Mouse (Mus musculus) embryonic facial prominence, embryonic 14.5 days (tissue): ENCODE data around the gene Snrpa. TPM values are rescaled to one million over a fixed set of nuclear protein-coding genes. Genes with fewer than 3 reads are reported as not detected.

Source experiments
- ATAC-seq: fragments of 200-750 bp; cut with Nextera tagmentation; 2 replicates; pipeline ENCODE4 v1.8.0; 2017; ENCODE audit warnings: low read depth, moderate number of reproducible peaks, moderate TSS enrichment
- DNase-seq: peaks from one replicate; pipeline ENCODE4 v3.0.0-alpha.2; 2015; ENCODE audit warnings: low spot score
- H3K27ac ChIP-seq: fragments of 300-500 bp; sonication (generic); replicated peaks from 2 replicates; pipeline ENCODE4 v1.5.1; 2014; ENCODE audit warnings: low read depth, mild to moderate bottlenecking, low read length, moderate library complexity
- H3K27me3 ChIP-seq: fragments of 300-500 bp; sonication (generic); replicated peaks from 2 replicates; pipeline ENCODE4 v1.6.1; 2014; ENCODE audit warnings: low read length; ENCODE audit not compliant: control insufficient read depth, insufficient read depth
- H3K36me3 ChIP-seq: fragments of 300-500 bp; sonication (generic); 2 replicates; pipeline ENCODE4 v1.6.1; 2014; ENCODE audit warnings: low read length, mixed read lengths; ENCODE audit not compliant: control insufficient read depth, insufficient read depth
- H3K4me1 ChIP-seq: fragments of 300-500 bp; sonication (generic); 2 replicates; pipeline ENCODE4 v1.6.1; 2014; ENCODE audit warnings: antibody characterized with exemption, low read length; ENCODE audit not compliant: control insufficient read depth, insufficient read depth
- H3K4me2 ChIP-seq: fragments of 300-500 bp; sonication (generic); 2 replicates; pipeline ENCODE4 v1.6.1; 2014; ENCODE audit warnings: low read depth, mild to moderate bottlenecking, low read length, moderate library complexity, mixed read lengths
- H3K4me3 ChIP-seq: fragments of 300-500 bp; sonication (generic); 2 replicates; pipeline ENCODE4 v1.5.1; 2014; ENCODE audit warnings: low read depth, mild to moderate bottlenecking, low read length
- H3K9ac ChIP-seq: fragments of 300-500 bp; sonication (generic); 2 replicates; pipeline ENCODE4 v1.6.1; 2014; ENCODE audit warnings: low read depth, mild to moderate bottlenecking, low read length, moderate library complexity, mixed read lengths
- H3K9me3 ChIP-seq: fragments of 300-500 bp; sonication (generic); 2 replicates; pipeline ENCODE4 v1.6.1; 2016; ENCODE audit warnings: low read length; ENCODE audit not compliant: control insufficient read depth
- WGBS: fragments of 180-500 bp; shearing (Covaris S2); extraction: QIAGEN DNeasy Blood & Tissue Kit; methylation state at CpG from one replicate; pipeline ENCODE4 v1.1.7; 2014; 5-methylcytosine and 5-hydroxymethylcytosine counted together
- polyA plus RNA-seq: library from polyadenylated mRNA; unstranded; fragments of >200 nt; fragmentation: Nextera tagmentation; extraction: Ambion mirVana; gene quantifications from 2 replicates; pipeline ENCODE4 v1.2.1, GENCODE M21; 2014

Snrpa gene
- polyA plus RNA-seq, 1 experiment from 2014 or later: 187 TPM

DNA sequence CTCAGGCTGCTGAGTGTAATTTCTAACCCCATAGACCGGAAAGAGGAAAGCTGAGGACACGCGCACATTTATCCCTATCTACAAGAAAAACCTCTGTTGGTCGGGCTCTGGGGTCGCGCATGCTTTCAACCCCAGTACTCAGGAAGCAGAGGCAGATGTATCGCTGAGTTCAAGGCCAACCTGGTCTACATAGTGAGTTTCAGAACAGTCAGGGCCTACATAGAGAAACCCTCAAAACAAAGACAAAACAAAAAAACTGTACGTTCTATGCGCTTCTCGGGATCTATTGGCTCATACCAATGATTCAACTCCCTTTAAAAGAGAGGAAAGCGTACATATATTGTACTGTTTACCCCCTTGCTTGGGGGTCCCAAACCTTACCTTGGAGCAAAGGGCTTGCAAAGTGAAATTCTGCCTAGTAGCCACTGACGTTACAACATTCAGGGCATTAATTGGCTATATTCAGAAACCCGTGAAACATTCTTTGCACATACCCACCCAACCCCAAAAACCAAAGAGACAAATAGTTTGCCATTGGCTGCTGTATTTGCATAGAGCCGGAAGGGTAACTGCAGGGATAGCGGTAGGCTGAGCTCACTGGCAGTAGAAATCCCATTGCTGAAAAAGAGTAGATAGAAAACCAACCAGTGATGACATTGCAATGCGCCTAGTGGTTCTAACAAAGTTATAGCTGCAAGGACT lies 16.7 kb downstream of the Snrpa start:
- no peaks in the 10 kb centered on the region for H3K27me3 ChIP-seq
- H3K4me2 ChIP-seq: peak overlapping the region; percentile 57
- peak overlapping the region; percentile 66 for H3K4me3 ChIP-seq
- peaks cover 16% of the 10 kb centered on the region for H3K36me3 ChIP-seq
- H3K9ac ChIP-seq: peak overlapping the region; percentile 50
- ATAC-seq (no peak), DNase-seq (no peak)
- H3K27ac ChIP-seq: peak overlapping the region; percentile 80
- no peaks in the 10 kb centered on the region for H3K4me1 ChIP-seq
- H3K9me3 ChIP-seq: no peaks in the 10 kb centered on the region
- WGBS: 49% methylated on average over 16 of the region's 16 CpGs

DNA sequence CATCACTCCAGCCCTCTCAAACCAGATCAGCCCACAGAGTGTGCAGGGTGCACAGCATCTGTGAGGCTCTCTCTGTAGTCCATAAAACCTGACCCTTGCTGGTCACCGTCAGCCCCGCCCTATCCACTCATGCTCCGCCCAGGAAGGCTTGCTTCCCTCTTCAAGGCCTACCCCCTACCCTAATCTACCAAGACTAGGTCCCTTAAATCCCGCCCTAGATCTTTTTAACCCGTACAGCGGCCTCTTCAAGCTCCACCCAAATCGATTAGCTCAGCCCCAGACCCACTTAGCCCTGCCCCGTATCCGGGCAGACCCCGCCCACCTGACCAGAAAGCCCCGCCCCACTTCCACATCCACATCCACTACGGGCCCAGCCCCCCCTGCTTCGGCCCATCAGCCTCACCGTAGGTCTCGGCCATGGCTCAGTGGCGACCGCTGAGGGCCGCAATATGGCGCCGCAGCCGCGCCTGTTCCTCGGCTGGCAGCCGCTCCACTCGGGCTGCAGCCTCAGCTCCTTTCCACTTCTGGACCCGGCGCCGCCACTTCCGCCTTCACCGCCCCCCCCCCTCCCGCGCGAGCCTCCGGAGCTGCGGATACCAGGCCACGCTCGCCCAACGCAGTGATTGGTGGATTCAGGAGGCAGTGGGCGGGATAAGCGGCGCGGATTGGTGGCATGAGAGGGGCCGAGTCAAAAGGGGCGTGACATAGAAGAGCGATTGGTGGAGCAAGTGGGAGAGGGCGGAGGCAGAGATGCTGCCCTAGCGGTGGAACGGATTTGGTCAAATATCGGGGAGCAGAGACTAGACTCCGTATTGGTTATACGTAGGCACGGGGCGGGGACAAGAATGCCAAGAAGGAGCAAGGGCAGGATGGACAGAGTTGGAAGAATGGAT lies 17.5 kb downstream of the Snrpa start, which contains the start of gene Rab4b:
TSS of gene Rab4b (minus strand) at position 573 of the 893 bp plus-strand sequence.
- Histone ChIP-seq H3K9me3 (no peaks in the 10 kb centered on the region), H3K9ac (peak within 1 kb of the TSS; percentile 65), H3K36me3 (peaks cover 18% of the 10 kb centered on the region; the same call in 1 of the 2 replicates), H3K27me3 (no peaks in the 10 kb centered on the region), H3K4me2 (peak within 1 kb of the TSS; percentile 58), H3K27ac (peak within 1 kb of the TSS; percentile 95), H3K4me3 (peak within 1 kb of the TSS; percentile 66), H3K4me1 (no peaks in the 10 kb centered on the region)
- ATAC-seq (peak; percentile 98), DNase-seq (peak; percentile 99)
- WGBS: 1% methylated on average over 47 of the region's 53 CpGs

DNA sequence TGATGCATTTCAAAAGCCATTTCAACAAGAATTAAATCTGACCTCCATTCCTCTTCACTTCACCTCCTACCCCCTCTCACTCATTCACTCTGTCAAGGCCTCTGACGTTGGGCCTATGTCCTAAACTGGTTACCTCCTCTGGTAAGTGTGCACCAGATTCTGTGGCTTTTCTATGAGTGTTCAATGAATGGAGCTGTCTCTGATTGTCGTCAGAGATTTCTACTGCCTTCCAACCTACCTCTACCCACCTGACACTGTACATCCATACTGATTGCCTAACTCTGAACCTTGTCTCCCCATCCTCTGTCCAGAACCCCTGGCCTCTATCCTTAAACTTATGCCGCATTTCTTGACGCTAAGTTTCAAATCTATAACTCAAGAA lies 18.1 kb downstream of the Snrpa start:
- Histone ChIP-seq H3K27me3 (no peaks in the 10 kb centered on the region), H3K27ac (peak overlapping the region; percentile 95)
- no peak for ATAC-seq

DNA sequence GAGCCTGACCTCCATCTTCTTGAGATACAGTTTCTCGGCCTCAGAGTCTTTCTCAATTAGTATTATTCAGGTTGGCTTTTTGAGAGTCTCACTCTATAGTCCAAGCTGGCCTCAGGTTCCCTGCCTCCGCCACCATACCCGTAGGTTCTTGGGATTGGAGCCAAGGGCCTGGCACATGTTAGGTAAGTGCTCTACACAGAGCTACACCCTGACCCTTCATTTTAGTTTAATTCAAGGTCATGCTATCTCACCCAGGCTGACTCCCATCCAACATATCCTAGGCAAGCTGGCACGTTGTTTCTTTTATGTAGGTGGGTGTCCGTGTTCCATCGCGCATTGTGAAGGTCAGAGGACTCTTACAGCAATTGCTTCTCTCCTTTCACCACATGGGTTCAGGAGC lies 21.2 kb downstream of the Snrpa start:
- no peaks in the 10 kb centered on the region for H3K27me3 ChIP-seq

More for the DNA sequence above, 18.1 kb downstream of the Snrpa start:
- H3K4me1 ChIP-seq: no peaks in the 10 kb centered on the region
- WGBS: 16% methylated on average over 4 of the region's 4 CpGs
- no peaks in the 10 kb centered on the region for H3K9me3 ChIP-seq
- no peak for DNase-seq
- peaks cover 21% of the 10 kb centered on the region; the same call in 1 of the 2 replicates for H3K36me3 ChIP-seq
- H3K4me2 ChIP-seq: peak overlapping the region; percentile 58
- peak overlapping the region; percentile 65 for H3K9ac ChIP-seq
- H3K4me3 ChIP-seq: peak overlapping the region; percentile 66

DNA sequence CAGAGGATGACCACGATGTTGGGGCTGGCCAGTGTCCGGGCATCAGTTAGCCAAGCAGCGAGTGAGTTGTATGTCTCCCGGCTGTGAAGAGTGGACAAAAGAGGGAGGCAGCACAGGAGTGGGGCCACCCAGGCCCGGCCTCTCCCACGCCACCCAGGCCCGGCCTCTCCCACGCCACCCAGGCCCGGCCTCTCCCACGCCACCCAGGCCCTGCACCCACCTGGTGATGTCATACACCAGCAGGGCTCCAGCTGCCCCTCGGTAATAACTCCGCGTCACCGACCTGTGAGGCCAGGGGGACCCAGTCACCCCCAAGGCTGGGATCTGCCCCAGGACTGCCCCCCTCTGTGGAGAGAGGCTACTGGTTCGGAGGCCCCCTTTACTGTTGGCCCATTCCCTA lies 21.6 kb downstream of the Snrpa start:
- no peak for ATAC-seq
- 97% methylated on average over 14 of the region's 15 CpGs for WGBS
- peaks cover 52% of the 10 kb centered on the region for H3K36me3 ChIP-seq

More for the DNA sequence above, 21.2 kb downstream of the Snrpa start:
- no peak overlapping the region for H3K27ac ChIP-seq
- no peaks in the 10 kb centered on the region for H3K4me1 ChIP-seq
- H3K4me3 ChIP-seq: no peak overlapping the region
- H3K4me2 ChIP-seq: no peak overlapping the region
- no peaks in the 10 kb centered on the region for H3K9me3 ChIP-seq
- no peak overlapping the region for H3K9ac ChIP-seq
- ATAC-seq: no peak
- no peak for DNase-seq
- peaks cover 51% of the 10 kb centered on the region for H3K36me3 ChIP-seq
- WGBS: 92% methylated on average over 7 of the region's 7 CpGs

DNA sequence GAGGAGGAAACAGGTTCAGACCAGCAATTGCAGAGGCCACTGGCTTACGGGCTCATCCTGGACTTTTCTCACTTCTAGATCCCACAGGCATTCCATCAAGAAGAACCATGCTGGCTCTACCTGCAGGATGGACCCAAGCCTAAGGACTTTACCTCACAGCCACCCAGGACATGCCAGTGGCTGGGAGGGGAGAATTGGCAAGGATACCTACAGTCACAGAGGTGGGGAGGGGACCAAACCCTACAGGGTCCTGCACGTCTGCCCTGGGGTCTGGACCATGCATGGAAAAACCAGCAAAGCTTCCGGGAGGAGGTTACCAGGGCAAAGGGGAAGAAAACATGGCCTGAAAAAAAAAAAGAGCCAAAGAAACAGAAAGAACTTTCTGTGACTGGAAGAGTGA lies 25.1 kb downstream of the Snrpa start:
- no peak overlapping the region for H3K27ac ChIP-seq
- no peaks in the 10 kb centered on the region for H3K27me3 ChIP-seq
- no peak for DNase-seq
- no peak overlapping the region for H3K9ac ChIP-seq
- WGBS: 91% methylated on average over 3 of the region's 3 CpGs
- peaks cover 52% of the 10 kb centered on the region for H3K36me3 ChIP-seq
- no peaks in the 10 kb centered on the region for H3K4me1 ChIP-seq
- no peak for ATAC-seq
- no peak overlapping the region for H3K4me3 ChIP-seq
- no peaks in the 10 kb centered on the region for H3K9me3 ChIP-seq
- no peak overlapping the region for H3K4me2 ChIP-seq

More for the DNA sequence above, 21.6 kb downstream of the Snrpa start:
- Histone ChIP-seq H3K9me3 (no peaks in the 10 kb centered on the region), H3K4me3 (no peak overlapping the region), H3K9ac (no peak overlapping the region), H3K27ac (no peak overlapping the region), H3K4me2 (no peak overlapping the region), H3K4me1 (no peaks in the 10 kb centered on the region), H3K27me3 (no peaks in the 10 kb centered on the region)
- no peak for DNase-seq

DNA sequence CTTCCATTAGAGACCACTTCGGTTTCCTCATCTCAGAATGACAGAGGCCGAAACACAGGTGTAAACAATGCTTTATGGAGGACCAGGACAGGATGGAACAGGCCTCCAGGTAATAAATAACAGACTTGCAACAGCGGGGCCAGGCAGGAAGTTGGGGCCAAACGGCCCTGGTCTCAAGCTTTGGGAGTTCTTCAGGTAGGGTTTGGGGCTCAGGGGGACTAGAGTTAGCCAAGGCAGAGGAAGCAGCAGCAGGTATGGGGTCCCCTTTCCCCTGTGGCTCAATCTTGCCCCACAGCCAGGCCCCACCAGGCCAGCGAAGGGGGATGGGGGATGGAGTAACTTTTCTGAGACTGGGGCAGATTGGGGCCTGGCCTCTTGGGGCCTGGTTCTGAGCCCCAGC lies 27.7 kb downstream of the Snrpa start:
- Histone ChIP-seq H3K4me3 (no peak overlapping the region), H3K9me3 (no peaks in the 10 kb centered on the region), H3K36me3 (peaks cover 49% of the 10 kb centered on the region), H3K4me1 (peaks cover 19% of the 10 kb centered on the region), H3K27me3 (no peaks in the 10 kb centered on the region), H3K9ac (no peak overlapping the region), H3K27ac (no peak overlapping the region), H3K4me2 (no peak overlapping the region)
- DNase-seq: no peak
- 86% methylated on average over 5 of the region's 5 CpGs for WGBS
- no peak for ATAC-seq

DNA sequence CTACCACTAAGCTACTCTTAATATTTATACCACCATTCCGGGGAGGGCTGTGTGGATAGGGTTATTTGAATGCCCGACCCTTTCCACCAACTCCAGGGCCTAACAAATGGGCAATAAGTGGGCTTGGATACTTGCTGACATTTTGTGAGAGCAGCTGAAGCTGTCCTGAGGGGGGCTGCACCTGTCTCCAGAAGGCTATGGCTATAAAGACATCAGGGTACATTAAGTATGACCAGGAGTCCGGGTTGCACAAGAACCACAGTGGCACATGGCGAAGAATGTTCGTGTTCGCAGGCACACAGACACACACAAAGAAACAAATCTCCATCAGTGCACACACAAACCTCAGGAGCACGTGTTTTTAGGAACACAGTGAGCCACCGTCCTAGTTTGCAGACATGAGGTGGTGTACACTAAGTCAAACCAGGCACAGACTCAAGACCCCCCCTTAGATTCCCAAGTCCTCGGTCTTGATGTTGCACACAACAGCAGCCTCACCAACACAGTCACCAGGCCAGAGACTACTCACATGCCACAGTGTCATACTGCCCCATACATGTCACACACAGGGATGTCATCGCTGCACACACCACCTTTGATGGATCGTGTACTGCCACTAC lies 28.5 kb downstream of the Snrpa start:
- no peaks in the 10 kb centered on the region for H3K27me3 ChIP-seq
- peak overlapping the region; percentile 69 for H3K4me2 ChIP-seq
- H3K36me3 ChIP-seq: peaks cover 43% of the 10 kb centered on the region
- H3K9ac ChIP-seq: peak overlapping the region; percentile 90
- DNase-seq: no peak
- peak overlapping the region; percentile 97 for H3K27ac ChIP-seq
- no peaks in the 10 kb centered on the region for H3K9me3 ChIP-seq
- WGBS: 71% methylated on average over 11 of the region's 11 CpGs
- no peak for ATAC-seq
- peak overlapping the region; percentile 69 for H3K4me3 ChIP-seq
- peaks cover 19% of the 10 kb centered on the region for H3K4me1 ChIP-seq
